ENCODE assay signal across 8 mouse cellular contexts in the genomic region with DNA sequence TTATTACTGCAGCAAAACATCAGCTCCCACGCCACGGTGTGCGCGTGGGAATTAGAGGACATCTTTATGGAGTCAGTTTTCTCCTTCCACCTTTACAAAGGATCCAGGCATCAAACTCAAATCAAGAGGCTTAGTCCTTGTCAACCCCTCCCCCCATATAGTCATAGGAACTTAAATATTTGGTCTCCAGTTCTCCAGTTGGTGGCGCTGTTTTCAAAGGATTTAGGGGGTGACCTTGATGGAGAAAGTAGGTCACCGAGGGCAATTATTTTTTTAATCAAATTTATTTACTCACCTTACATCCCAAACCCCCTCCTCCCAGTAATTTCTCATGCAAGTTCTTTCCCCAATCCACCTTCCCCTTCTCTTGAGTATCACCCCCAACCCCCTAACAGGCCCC. TPM values are rescaled to one million over a fixed set of nuclear protein-coding genes. Genes with fewer than 3 reads are reported as not detected.
DNase-seq lines count a peak whose midpoint lies in the region; ATAC-seq and TF ChIP-seq lines count a peak whose summit lies in the region.
"Had no signal": no experiment of that assay in that cellular context is flagged by ENCODE, and none has a peak within 500 bp of the region (broad histone marks: within the 10 kb centered on the region; RNA-seq: fewer than 3 reads in every experiment).

No protein-coding gene starts in this region.

- no peak overlapping the region for H3K27ac ChIP-seq in liver, embryonic 11.5 days (ENCODE audit: low read depth, low read length)
- no peak overlapping the region for H3K27ac ChIP-seq in hindbrain, embryonic 14.5 days
- H3K27ac ChIP-seq: midbrain, embryonic 12.5 days had no signal

- TF ChIP-seq CTCF in Patski (IDR thresholded peaks at IDR 0.05) = peak; percentile 52

- CTCF ChIA-PET in Patski (lab: Charles Lee) = interaction anchor here (1.5 kb wide), 1 partner anchor 12 kb away, joined by 5 read pairs; no protein-coding TSS in a partner anchor

- H3K4me1 ChIP-seq in liver, embryonic 11.5 days (replicated peaks; ENCODE audit: control insufficient read depth, insufficient read depth, low read length) = no peaks in the 10 kb centered on the region
- H3K4me1 ChIP-seq in hindbrain, embryonic 14.5 days (replicated peaks; ENCODE audit: control insufficient read depth, insufficient read depth, low read length) = no peaks in the 10 kb centered on the region
- H3K4me1 ChIP-seq: midbrain, embryonic 12.5 days had no signal

- no peak for ATAC-seq in liver, embryonic 11.5 days (replicated peaks; ENCODE audit: low FRiP score)
- ATAC-seq in Patski = no peak
- ATAC-seq in hindbrain, embryonic 14.5 days (ENCODE audit: low FRiP score) = no peak

- H3K9ac ChIP-seq in liver, embryonic 11.5 days (ENCODE audit: low read depth, low read length) = no peak overlapping the region
- no peak overlapping the region for H3K9ac ChIP-seq in hindbrain, embryonic 14.5 days
- H3K9ac ChIP-seq: midbrain, embryonic 12.5 days had no signal

- POLR2A ChIA-PET in Patski (lab: Charles Lee) = no interaction called here

- in situ Hi-C loops in Patski (cut with MboI; ENCODE audit: low pct_unique_long_range_greater_than_20kb) = no loop called here

- WGBS in liver, embryonic 11.5 days = 52% methylated on average over 6 of the region's 6 CpGs
- WGBS in hindbrain, embryonic 14.5 days = 56% methylated on average over 6 of the region's 6 CpGs

- no peaks in the 10 kb centered on the region for H3K27me3 ChIP-seq in liver, embryonic 11.5 days (replicated peaks; ENCODE audit: control insufficient read depth, insufficient read depth, low read length)
- no peaks in the 10 kb centered on the region for H3K27me3 ChIP-seq in Patski
- no peaks in the 10 kb centered on the region for H3K27me3 ChIP-seq in splenic B cell, adult 2 months (ENCODE audit: control insufficient read depth, insufficient read depth, low read length, poor library complexity, severe bottlenecking)
- H3K27me3 ChIP-seq in hindbrain, embryonic 14.5 days (ENCODE audit: control insufficient read depth, insufficient read depth, low read length) = no peaks in the 10 kb centered on the region
- H3K27me3 ChIP-seq: midbrain, embryonic 12.5 days had no signal

- H3K4me3 ChIP-seq in liver, embryonic 11.5 days (ENCODE audit: low read depth, low read length) = no peak overlapping the region
- no peak overlapping the region for H3K4me3 ChIP-seq in hindbrain, embryonic 14.5 days (replicated peaks; ENCODE audit: low read length)
- H3K4me3 ChIP-seq: midbrain, embryonic 12.5 days had no signal

- no peaks in the 10 kb centered on the region for H3K36me3 ChIP-seq in liver, embryonic 11.5 days (ENCODE audit: control insufficient read depth, insufficient read depth, low read length)
- H3K36me3 ChIP-seq in splenic B cell, adult 2 months (ENCODE audit: control insufficient read depth, insufficient read depth, low read length, poor library complexity, severe bottlenecking) = no peaks in the 10 kb centered on the region
- H3K36me3 ChIP-seq in hindbrain, embryonic 14.5 days (replicated peaks; ENCODE audit: control insufficient read depth, insufficient read depth) = no peaks in the 10 kb centered on the region
- H3K36me3 ChIP-seq: midbrain, embryonic 12.5 days had no signal

- intact Hi-C loops in heart, postnatal 36 days (cut with DNase I) = loop anchor here (2.0 kb wide), 1 partner anchor 190 kb away; no protein-coding TSS in a partner anchor

- no peak overlapping the region for H3K4me2 ChIP-seq in liver, embryonic 11.5 days
- H3K4me2 ChIP-seq in hindbrain, embryonic 14.5 days (replicated peaks) = no peak overlapping the region
- H3K4me2 ChIP-seq: midbrain, embryonic 12.5 days had no signal

- DNase-seq in liver = peak; percentile 10
- no peak for DNase-seq in liver, embryonic 11.5 days (ENCODE audit: low spot score)
- DNase-seq in Patski (ENCODE audit: low read depth, low spot score) = no peak
- peak; percentile 22 to 40 for DNase-seq in heart, postnatal 36 days
- peak; percentile 83 for DNase-seq in splenic B cell, adult 2 months (ENCODE audit: low read depth, low spot score)
- no peak for DNase-seq in urinary bladder, postnatal 14 days (ENCODE audit: low spot score)
- no peak for DNase-seq in hindbrain, embryonic 14.5 days (ENCODE audit: low spot score)

- H3K9me3 ChIP-seq in liver, embryonic 11.5 days (ENCODE audit: control insufficient read depth, low read length) = no peaks in the 10 kb centered on the region
- H3K9me3 ChIP-seq in hindbrain, embryonic 14.5 days (ENCODE audit: control insufficient read depth, low read length) = no peaks in the 10 kb centered on the region
- H3K9me3 ChIP-seq: midbrain, embryonic 12.5 days had no signal

RNA-seq across cellular contexts. Expression of a gene that starts 52.9 kb away (rescaled TPM):
- polyA plus RNA-seq in liver, embryonic 11.5 days (2014; fragmentation: Nextera tagmentation; extraction: Ambion mirVana) = 245 and 281 TPM in 2 replicates
- polyA plus RNA-seq in Patski (2021) = 357 TPM
- total RNA-seq in heart, postnatal 36 days (2021) = 100 to 1,000 TPM; 107 to 120 TPM
- polyA plus RNA-seq in hindbrain, embryonic 14.5 days (2014; fragmentation: Nextera tagmentation; extraction: Ambion mirVana) = 242 and 264 TPM in 2 replicates

Comparison
In these comparisons a context has a peak if more than half of its experiments do, and no peak if none do; other contexts are left out.
1. DNase-seq: peak in liver (single experiment), heart, postnatal 36 days (2 of 2) and splenic B cell, adult 2 months (single experiment); none in liver, embryonic 11.5 days (single experiment), Patski (single experiment), urinary bladder, postnatal 14 days (single experiment) and hindbrain, embryonic 14.5 days (single experiment).